ENCODE assay signal across 8 mouse cellular contexts in the genomic region with DNA sequence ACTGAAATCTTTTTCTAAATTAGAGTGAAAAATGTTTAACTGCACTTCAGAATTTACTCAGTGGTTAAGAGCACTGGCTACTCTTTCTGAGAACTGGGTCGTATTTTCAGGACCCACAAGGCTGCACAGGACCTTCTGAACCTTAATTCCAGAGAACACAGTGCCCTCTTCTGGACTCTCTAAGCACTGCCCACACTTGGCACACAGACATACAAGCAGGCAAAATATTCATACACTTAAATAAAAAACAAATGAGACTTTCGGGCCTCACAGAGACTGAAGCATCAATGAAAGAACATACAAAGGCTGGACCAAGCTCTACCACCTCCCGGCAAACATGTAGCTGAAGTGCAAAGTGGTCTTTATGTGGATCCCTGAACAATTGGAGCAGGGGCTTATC.
DNase-seq lines count a peak whose midpoint lies in the region; ATAC-seq and TF ChIP-seq lines count a peak whose summit lies in the region.
"Had no signal": no experiment of that assay in that cellular context is flagged by ENCODE, and none has a peak within 500 bp of the region (broad histone marks: within the 10 kb centered on the region; RNA-seq: fewer than 3 reads in every experiment).

No protein-coding gene starts in this region.

- H3K4me1 ChIP-seq in kidney, embryonic 14.5 days (ENCODE audit: control insufficient read depth, insufficient read depth, low read length): no peaks in the 10 kb centered on the region
- H3K4me1 ChIP-seq in MEL (ENCODE audit: control insufficient read depth in 1 of 2, insufficient read depth in 2 of 2, low read length in 2 of 2): no peaks in the 10 kb centered on the region
- H3K4me1 ChIP-seq: megakaryocyte, embryonic 14.5 days had no signal

- no peaks in the 10 kb centered on the region for H3K36me3 ChIP-seq in kidney, embryonic 14.5 days (ENCODE audit: control insufficient read depth, insufficient read depth, low read length)
- no peaks in the 10 kb centered on the region for H3K36me3 ChIP-seq in MEL (ENCODE audit: control insufficient read depth in 1 of 2, insufficient read depth in 2 of 2, low read length in 2 of 2)

- no peak for TF ChIP-seq POLR2A in MEL (IDR thresholded peaks at IDR 0.05; ENCODE audit: control insufficient read depth in 1 of 2, insufficient read depth in 1 of 2, low read depth in 1 of 2, low read length in 2 of 2, poor library complexity in 1 of 2)

- 57% methylated on average over 3 of the region's 3 CpGs for WGBS in kidney, embryonic 14.5 days

- H3K27me3 ChIP-seq in kidney, embryonic 14.5 days (ENCODE audit: control insufficient read depth, insufficient read depth, low read length): no peaks in the 10 kb centered on the region
- H3K27me3 ChIP-seq in MEL (ENCODE audit: control insufficient read depth in 1 of 2, insufficient read depth in 2 of 2, low read length in 2 of 2): no peaks in the 10 kb centered on the region
- H3K27me3 ChIP-seq: megakaryocyte, embryonic 14.5 days had no signal

- no peaks in the 10 kb centered on the region for H3K9me3 ChIP-seq in kidney, embryonic 14.5 days (ENCODE audit: control insufficient read depth, low read length)
- H3K9me3 ChIP-seq in MEL (replicated peaks; ENCODE audit: insufficient read depth, low read length): no peaks in the 10 kb centered on the region
- H3K9me3 ChIP-seq: megakaryocyte, embryonic 14.5 days had no signal

- ATAC-seq in kidney, embryonic 14.5 days (ENCODE audit: low FRiP score, low TSS enrichment): no peak

- no peak overlapping the region for H3K4me2 ChIP-seq in kidney, embryonic 14.5 days (replicated peaks; ENCODE audit: low read depth, low read length)

- TF ChIP-seq EP300 in MEL (IDR thresholded peaks at IDR 0.05; ENCODE audit: low read depth in 1 of 2, low read length in 2 of 2): no peak

- no peak overlapping the region for H3K9ac ChIP-seq in kidney, embryonic 14.5 days (ENCODE audit: low read depth, low read length)
- H3K9ac ChIP-seq in MEL (ENCODE audit: control insufficient read depth, low read depth, low read length, poor library complexity, severe bottlenecking): no peak overlapping the region

- no peaks in the 10 kb centered on the region for H3K79me2 ChIP-seq in MEL (ENCODE audit: control insufficient read depth, insufficient read depth, low read length, poor library complexity)

- TF ChIP-seq RAD21 in MEL (IDR thresholded peaks at IDR 0.05; ENCODE audit: low read depth, low read length): peak; percentile 50

- H3K27ac ChIP-seq in kidney, embryonic 14.5 days (ENCODE audit: low read depth, low read length): no peak overlapping the region
- H3K27ac ChIP-seq in MEL (ENCODE audit: control insufficient read depth, low read depth, low read length): no peak overlapping the region

- TF ChIP-seq CTCF in MEL (IDR thresholded peaks at IDR 0.05 in 2 of 3, conservative IDR thresholded peaks at IDR 0.05 in 1 of 3; ENCODE audit: control insufficient read depth in 1 of 3, insufficient read depth in 1 of 3, low read depth in 2 of 3, low read length in 3 of 3, poor library complexity in 1 of 3, severe bottlenecking in 1 of 3): peak; percentile 21 to 65 (median 51); a peak in 5 of 6 replicates

- no peak overlapping the region for H3K4me3 ChIP-seq in kidney, embryonic 14.5 days (ENCODE audit: low read length)
- H3K4me3 ChIP-seq in MEL (ENCODE audit: control insufficient read depth in 1 of 2, insufficient read depth in 1 of 2, low read depth in 2 of 2, low read length in 2 of 2): no peak overlapping the region
- H3K4me3 ChIP-seq: megakaryocyte, embryonic 14.5 days had no signal

- peak; percentile 47 for DNase-seq in kidney, adult 9 months
- peak; percentile 37 for DNase-seq in MEL (ENCODE audit: low read depth, low spot score)
- DNase-seq in cerebellum, postnatal 14 days: peak; percentile 51 to 58
- peak; percentile 20 for DNase-seq in kidney, postnatal 14 days
- peak; percentile 6 for DNase-seq in right cerebral cortex, postnatal 14 days
- no peak for DNase-seq in gastrocnemius, postnatal 10 days

TF ChIP-seq in MEL, 35 proteins besides CTCF, POLR2A, EP300 and RAD21:
- TF ChIP-seq SMC3 (IDR thresholded peaks at IDR 0.05; ENCODE audit: low read depth, low read length): peak; percentile 53
- no peak for TF ChIP-seq GATA1 (IDR thresholded peaks at IDR 0.05; ENCODE audit: low read depth, low read length)
- peak; percentile 28; the same call in 1 of the 2 replicates for TF ChIP-seq ZC3H11A (IDR thresholded peaks at IDR 0.05; ENCODE audit: low read depth, low read length)
